Mouse (Mus musculus) cerebellum, adult 2 months (tissue): ENCODE measurements at regions not wholly inside any gene's neighbourhood (a gene's known extent, or its start where the extent isn't known, plus 50 kb on each side); places are given as distances from the start of the nearest gene placed in this dataset.

ENCODE experiments used
- CTCF ChIP-seq: fragments of 200-500 bp; IDR thresholded peaks from 2 replicates; pipeline ENCODE4 v1.5.1; 2011; ENCODE audit warnings: low read depth, mild to moderate bottlenecking, control low read depth, low read length, moderate library complexity, borderline replicate concordance; ENCODE audit not compliant: insufficient read depth
- POLR2A ChIP-seq: fragments of 200-500 bp; IDR thresholded peaks from 2 replicates; pipeline ENCODE4 v1.6.1; 2011; ENCODE audit warnings: low read length, control low read depth, borderline replicate concordance; ENCODE audit not compliant: insufficient read depth

DNA sequence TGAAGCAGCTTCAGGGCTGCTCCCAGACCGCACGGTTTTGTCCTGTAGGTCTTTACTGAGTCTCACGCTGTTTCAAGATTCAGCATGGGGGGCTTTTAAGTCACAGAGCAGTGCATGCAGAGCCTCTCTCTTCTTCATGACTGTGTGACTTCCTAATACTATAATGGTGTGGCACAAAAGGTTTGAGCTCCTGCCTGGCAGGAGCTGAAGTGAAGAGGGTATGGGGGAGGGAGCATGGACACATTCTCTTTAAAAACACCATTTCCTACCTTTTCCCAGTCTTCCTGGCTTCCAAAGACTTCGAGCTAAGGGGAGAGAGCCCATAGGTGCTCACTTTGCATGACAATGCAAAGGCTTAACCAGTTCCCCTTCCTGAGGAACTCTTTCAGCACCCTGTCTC lies 934.9 kb upstream of the Gm5150 start:
- TF ChIP-seq POLR2A, result no peak
- no peak for TF ChIP-seq CTCF
